9 mouse cellular contexts compared by ENCODE assay signal in the genomic region with DNA sequence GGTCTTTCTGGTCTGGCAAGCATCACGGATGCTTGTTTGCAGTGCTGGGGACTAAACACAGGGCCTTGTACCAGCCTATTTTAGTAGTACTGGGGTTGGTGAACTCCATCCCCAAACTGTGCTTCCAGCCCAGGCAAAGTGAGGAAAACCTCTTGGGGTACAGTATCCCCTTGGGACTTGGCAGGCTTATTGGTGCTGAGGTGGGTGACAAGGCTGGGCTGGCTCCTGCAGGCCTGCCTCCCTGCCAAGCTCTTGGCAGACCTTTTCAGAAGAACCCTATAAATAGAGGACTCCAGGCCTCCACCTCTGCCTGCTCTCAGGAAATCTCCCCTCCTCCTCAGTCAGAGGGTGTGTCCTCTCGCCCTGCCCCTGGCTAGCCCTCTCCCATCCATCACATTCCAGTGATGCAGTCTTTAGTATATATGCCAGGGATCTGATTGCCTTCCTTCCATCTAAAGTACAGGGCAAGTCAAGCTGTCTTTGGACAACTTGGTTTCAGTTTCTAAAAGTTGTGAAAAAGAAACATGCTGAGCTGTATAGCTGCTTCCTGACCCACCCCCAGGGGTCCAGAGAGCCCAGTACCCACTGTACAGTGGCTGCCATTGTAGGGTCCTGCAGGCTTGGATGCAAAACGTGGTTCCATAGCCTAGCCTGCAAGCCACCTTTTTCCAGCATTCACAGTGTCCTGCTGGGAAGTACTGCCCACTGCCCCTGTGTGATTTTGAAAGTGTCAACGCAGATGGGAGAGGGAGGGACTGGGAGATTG. TPM values are rescaled to one million over a fixed set of nuclear protein-coding genes. Genes with fewer than 3 reads are reported as not detected.
A peak's percentile ranks its signal among the peaks of the same experiment; 100 is the strongest.
DNase-seq lines count a peak whose midpoint lies in the region; ATAC-seq and TF ChIP-seq lines count a peak whose summit lies in the region.
"Had no signal": no experiment of that assay in that cellular context is flagged by ENCODE, and none has a peak within 500 bp of the region (broad histone marks: within the 10 kb centered on the region; RNA-seq: fewer than 3 reads in every experiment).

No protein-coding gene starts in this region.

- H3K4me1 ChIP-seq in liver, embryonic 11.5 days (replicated peaks; ENCODE audit: control insufficient read depth, insufficient read depth, low read length) = peaks cover 22% of the 10 kb centered on the region
- H3K4me1 ChIP-seq in liver, postnatal 0 days (ENCODE audit: insufficient read depth) = peaks cover 34% of the 10 kb centered on the region
- peaks cover 58% of the 10 kb centered on the region for H3K4me1 ChIP-seq in heart, embryonic 10.5 days
- peaks cover 8% of the 10 kb centered on the region; the same call in 1 of the 2 replicates for H3K4me1 ChIP-seq in midbrain, embryonic 14.5 days (ENCODE audit: control insufficient read depth, insufficient read depth, low read length)

- H3K9ac ChIP-seq in liver, embryonic 11.5 days (ENCODE audit: low read depth, low read length) = no peak overlapping the region
- H3K9ac ChIP-seq in liver, postnatal 0 days (replicated peaks) = no peak overlapping the region
- no peak overlapping the region for H3K9ac ChIP-seq in midbrain, embryonic 14.5 days (replicated peaks; ENCODE audit: low read length)

- no peak for TF ChIP-seq CTCF in liver, postnatal 0 days (IDR thresholded peaks at IDR 0.05; ENCODE audit: low read depth)

- 56% methylated on average over 4 of the region's 4 CpGs for WGBS in liver, embryonic 11.5 days
- WGBS in liver, postnatal 0 days (ENCODE audit: insufficient replicate concordance) = 56% methylated on average over 4 of the region's 4 CpGs
- WGBS in heart, embryonic 10.5 days = 43% methylated on average over 4 of the region's 4 CpGs
- 71% methylated on average over 4 of the region's 4 CpGs for WGBS in midbrain, embryonic 14.5 days

- TF ChIP-seq EP300 in liver, postnatal 0 days (IDR thresholded peaks at IDR 0.05; ENCODE audit: low read depth) = no peak

- ATAC-seq in liver, embryonic 11.5 days (replicated peaks; ENCODE audit: low FRiP score) = no peak
- ATAC-seq in liver, postnatal 0 days = no peak
- ATAC-seq in midbrain, embryonic 14.5 days (ENCODE audit: low FRiP score, low TSS enrichment) = no peak

- no peaks in the 10 kb centered on the region for H3K9me3 ChIP-seq in liver, embryonic 11.5 days (ENCODE audit: control insufficient read depth, low read length)
- H3K9me3 ChIP-seq in liver, postnatal 0 days (ENCODE audit: low read length) = no peaks in the 10 kb centered on the region
- no peaks in the 10 kb centered on the region for H3K9me3 ChIP-seq in heart, embryonic 10.5 days
- H3K9me3 ChIP-seq in midbrain, embryonic 14.5 days (ENCODE audit: control insufficient read depth, low read length) = no peaks in the 10 kb centered on the region

- H3K27me3 ChIP-seq in liver, embryonic 11.5 days (replicated peaks; ENCODE audit: control insufficient read depth, insufficient read depth, low read length) = peaks cover 31% of the 10 kb centered on the region
- peaks cover 8% of the 10 kb centered on the region; the same call in 1 of the 2 replicates for H3K27me3 ChIP-seq in liver, postnatal 0 days (ENCODE audit: insufficient read depth, low read length)
- peaks cover 44% of the 10 kb centered on the region for H3K27me3 ChIP-seq in heart, embryonic 10.5 days (ENCODE audit: insufficient read depth, poor library complexity, severe bottlenecking)
- H3K27me3 ChIP-seq in midbrain, embryonic 14.5 days (ENCODE audit: control insufficient read depth, insufficient read depth, low read length) = peaks cover 21% of the 10 kb centered on the region

- no peak overlapping the region for H3K27ac ChIP-seq in liver, embryonic 11.5 days (ENCODE audit: low read depth, low read length)
- no peak overlapping the region for H3K27ac ChIP-seq in liver, postnatal 0 days (ENCODE audit: low read depth)
- peak overlapping the region; percentile 95 for H3K27ac ChIP-seq in heart, embryonic 10.5 days
- H3K27ac ChIP-seq in midbrain, embryonic 14.5 days (replicated peaks; ENCODE audit: low read depth, low read length) = no peak overlapping the region

- DNase-seq in adrenal gland, adult 2 months = peak; percentile 35
- no peak for DNase-seq in adrenal gland, postnatal 14 days
- no peak for DNase-seq in liver, embryonic 11.5 days (ENCODE audit: low spot score)
- DNase-seq in liver, postnatal 0 days = no peak
- no peak for DNase-seq in heart, embryonic 10.5 days (ENCODE audit: low spot score)
- DNase-seq in midbrain, embryonic 14.5 days = no peak
- DNase-seq in ovary, postnatal 14 days (ENCODE audit: low spot score) = no peak
- no peak for DNase-seq in retina, postnatal 1 day

- no peaks in the 10 kb centered on the region for H3K36me3 ChIP-seq in liver, embryonic 11.5 days (ENCODE audit: control insufficient read depth, insufficient read depth, low read length)
- H3K36me3 ChIP-seq in liver, postnatal 0 days (replicated peaks; ENCODE audit: insufficient read depth, low read length) = no peaks in the 10 kb centered on the region; the same call in 1 of the 2 replicates
- no peaks in the 10 kb centered on the region for H3K36me3 ChIP-seq in heart, embryonic 10.5 days
- H3K36me3 ChIP-seq in midbrain, embryonic 14.5 days (ENCODE audit: control insufficient read depth, insufficient read depth, low read length) = no peaks in the 10 kb centered on the region

- peak overlapping the region; percentile 100 for H3K4me2 ChIP-seq in liver, embryonic 11.5 days
- H3K4me2 ChIP-seq in liver, postnatal 0 days (ENCODE audit: low read depth, low read length) = no peak overlapping the region
- 0 out of 2 replicates have a peak overlapping the region, but pooled peaks have one; percentile 99 for H3K4me2 ChIP-seq in midbrain, embryonic 14.5 days (ENCODE audit: low read length)

- no peak overlapping the region; the same call in 1 of the 2 replicates for H3K4me3 ChIP-seq in liver, embryonic 11.5 days (ENCODE audit: low read depth, low read length)
- H3K4me3 ChIP-seq in liver, postnatal 0 days (ENCODE audit: low read depth, low read length) = no peak overlapping the region
- H3K4me3 ChIP-seq in heart, embryonic 10.5 days = peak overlapping the region; percentile 82; the same call in 1 of the 2 replicates
- H3K4me3 ChIP-seq in midbrain, embryonic 14.5 days (replicated peaks; ENCODE audit: low read depth, low read length) = no peak overlapping the region

RNA-seq across cellular contexts. Expression of a gene that starts 1.5 kb away (rescaled TPM):
- total RNA-seq in adrenal gland, adult 2 months (2021) = not detected
- polyA plus RNA-seq in adrenal gland, adult 2 months (2012; rRNA removed) = not detected in 2 replicates
- total RNA-seq in adrenal gland, postnatal 14 days (2021) = not detected in 2 replicates
- not detected in 2 replicates for polyA plus RNA-seq in liver, embryonic 11.5 days (2014; fragmentation: Nextera tagmentation; extraction: Ambion mirVana)
- not detected in 2 replicates for polyA plus RNA-seq in liver, postnatal 0 days (2015; fragmentation: Nextera tagmentation; extraction: Ambion mirVana)
- polyA plus RNA-seq in heart, embryonic 10.5 days (2016; fragmentation: Nextera tagmentation; extraction: Ambion mirVana) = not detected in 2 replicates
- not detected in 2 replicates for polyA plus RNA-seq in midbrain, embryonic 14.5 days (2014; fragmentation: Nextera tagmentation; extraction: Ambion mirVana)
- total RNA-seq: adrenal gland, postnatal 4 days had no signal

RNA-seq across cellular contexts. Expression of a gene that starts 1.6 kb away (rescaled TPM):
- 1 to 10 TPM; 3.0 to 3.8 TPM for total RNA-seq in adrenal gland, adult 2 months (2021)
- polyA plus RNA-seq in adrenal gland, adult 2 months (2012; rRNA removed) = 32.1 and 38.2 TPM in 2 replicates
- 2.4 and 3.7 TPM in 2 replicates for total RNA-seq in adrenal gland, postnatal 14 days (2021)
- 3.2 and 3.5 TPM in 2 replicates for polyA plus RNA-seq in liver, embryonic 11.5 days (2014; fragmentation: Nextera tagmentation; extraction: Ambion mirVana)
- 1.6 TPM in 2 replicates for polyA plus RNA-seq in liver, postnatal 0 days (2015; fragmentation: Nextera tagmentation; extraction: Ambion mirVana)
- polyA plus RNA-seq in heart, embryonic 10.5 days (2016; fragmentation: Nextera tagmentation; extraction: Ambion mirVana) = 3.7 and 4.1 TPM in 2 replicates
- polyA plus RNA-seq in midbrain, embryonic 14.5 days (2014; fragmentation: Nextera tagmentation; extraction: Ambion mirVana) = 2.5 and 2.7 TPM in 2 replicates

RNA-seq across cellular contexts. Expression of a gene that starts 3.7 kb away (rescaled TPM):
- total RNA-seq in adrenal gland, adult 2 months (2021) = not detected
- polyA plus RNA-seq in adrenal gland, adult 2 months (2012; rRNA removed) = not detected in 2 replicates
- not detected in 2 replicates for total RNA-seq in adrenal gland, postnatal 14 days (2021)
- not detected in 2 replicates for polyA plus RNA-seq in liver, embryonic 11.5 days (2014; fragmentation: Nextera tagmentation; extraction: Ambion mirVana)
- not detected in 2 replicates for polyA plus RNA-seq in liver, postnatal 0 days (2015; fragmentation: Nextera tagmentation; extraction: Ambion mirVana)
- polyA plus RNA-seq in heart, embryonic 10.5 days (2016; fragmentation: Nextera tagmentation; extraction: Ambion mirVana) = not detected in 2 replicates
- polyA plus RNA-seq in midbrain, embryonic 14.5 days (2014; fragmentation: Nextera tagmentation; extraction: Ambion mirVana) = not detected in 2 replicates
- total RNA-seq: adrenal gland, postnatal 4 days had no signal

RNA-seq across cellular contexts. Expression of a gene that starts 9.0 kb away (rescaled TPM):
- total RNA-seq in adrenal gland, adult 2 months (2021) = not detected
- 0.19 TPM in 1 of 2 replicates, not detected in the other for polyA plus RNA-seq in adrenal gland, adult 2 months (2012; rRNA removed)
- total RNA-seq in adrenal gland, postnatal 14 days (2021) = not detected in 2 replicates
- not detected in 2 replicates for polyA plus RNA-seq in liver, embryonic 11.5 days (2014; fragmentation: Nextera tagmentation; extraction: Ambion mirVana)
- not detected in 2 replicates for polyA plus RNA-seq in liver, postnatal 0 days (2015; fragmentation: Nextera tagmentation; extraction: Ambion mirVana)
- polyA plus RNA-seq in heart, embryonic 10.5 days (2016; fragmentation: Nextera tagmentation; extraction: Ambion mirVana) = not detected in 2 replicates
- polyA plus RNA-seq in midbrain, embryonic 14.5 days (2014; fragmentation: Nextera tagmentation; extraction: Ambion mirVana) = not detected in 2 replicates
- total RNA-seq: adrenal gland, postnatal 4 days had no signal

RNA-seq across cellular contexts. Expression of a gene that starts 18.7 kb away (rescaled TPM):
- total RNA-seq in adrenal gland, adult 2 months (2021) = not detected
- not detected in 2 replicates for polyA plus RNA-seq in adrenal gland, adult 2 months (2012; rRNA removed)
- not detected in 2 replicates for total RNA-seq in adrenal gland, postnatal 14 days (2021)
- polyA plus RNA-seq in liver, embryonic 11.5 days (2014; fragmentation: Nextera tagmentation; extraction: Ambion mirVana) = not detected in 2 replicates
- polyA plus RNA-seq in liver, postnatal 0 days (2015; fragmentation: Nextera tagmentation; extraction: Ambion mirVana) = not detected in 2 replicates
- 0.36 TPM in 1 of 2 replicates, not detected in the other for polyA plus RNA-seq in heart, embryonic 10.5 days (2016; fragmentation: Nextera tagmentation; extraction: Ambion mirVana)
- 0.74 TPM in 1 of 2 replicates, not detected in the other for polyA plus RNA-seq in midbrain, embryonic 14.5 days (2014; fragmentation: Nextera tagmentation; extraction: Ambion mirVana)
- total RNA-seq: adrenal gland, postnatal 4 days had no signal
